Mouse (Mus musculus) testis, adult 2 months (tissue): ENCODE results near the gene Sprtn.

ENCODE experiments used
- CTCF ChIP-seq: fragments of 200-500 bp; IDR thresholded peaks from 2 replicates; pipeline ENCODE4 v1.5.1; 2012; ENCODE audit warnings: low read depth, mild to moderate bottlenecking, inconsistent platforms, low read length, moderate library complexity; ENCODE audit not compliant: control insufficient read depth, insufficient read depth, insufficient replicate concordance
- POLR2A ChIP-seq: fragments of 200-500 bp; IDR thresholded peaks from 2 replicates; pipeline ENCODE4 v1.6.1; 2012; ENCODE audit warnings: low read depth, mild to moderate bottlenecking, inconsistent platforms, low read length, moderate library complexity; ENCODE audit not compliant: control insufficient read depth

DNA sequence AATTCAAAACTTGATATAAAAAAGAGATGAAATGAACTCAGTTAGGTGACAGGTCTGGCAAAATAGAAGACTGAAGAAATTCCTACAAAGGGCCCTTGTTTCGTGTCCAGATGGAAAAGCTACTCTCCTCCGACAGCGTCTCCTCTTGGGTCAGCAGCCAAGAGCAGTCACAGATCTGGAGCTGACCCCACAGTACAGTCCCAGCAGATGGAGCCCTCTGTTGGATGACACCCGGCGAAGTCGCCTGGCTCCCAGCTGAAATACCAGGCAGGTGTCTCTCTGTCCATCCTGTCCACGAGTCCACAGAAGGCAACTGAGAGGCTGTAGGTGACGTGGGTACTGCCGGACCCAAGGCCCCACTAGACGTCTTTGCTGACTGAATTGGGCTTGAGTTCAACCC is 12.7 kb downstream of the Sprtn start:
- TF ChIP-seq CTCF (no peak), POLR2A (no peak)
